Mouse (Mus musculus) spleen, adult 2 months (tissue): Measurements from ENCODE around the gene 9130023H24Rik. TPM values are rescaled to one million over a fixed set of nuclear protein-coding genes. Genes with fewer than 3 reads are reported as not detected.

Experiments
- DNase-seq, 2 experiments: peaks; one replicate each; pipeline versions ENCODE4 v3.0.0 to v3.0.0-alpha.2; 2012 to 2021; ENCODE audit warnings: low spot score in 2 of 2, low read depth in 1 of 2
- H3K27ac ChIP-seq: fragments of 200-500 bp; 2 replicates; pipeline ENCODE4 v1.5.1; 2012; ENCODE audit warnings: low read length, inconsistent platforms; ENCODE audit not compliant: insufficient read depth
- H3K27me3 ChIP-seq: fragments of 200-500 bp; 2 replicates; pipeline ENCODE4 v1.6.1; 2012; ENCODE audit warnings: mild to moderate bottlenecking, moderate library complexity, low read length, inconsistent platforms; ENCODE audit not compliant: control insufficient read depth, insufficient read depth
- H3K36me3 ChIP-seq: fragments of 200-500 bp; 2 replicates; pipeline ENCODE4 v1.6.1; 2012; ENCODE audit warnings: mild to moderate bottlenecking, low read length, inconsistent platforms; ENCODE audit not compliant: control insufficient read depth, insufficient read depth
- H3K4me1 ChIP-seq: fragments of 200-500 bp; 2 replicates; pipeline ENCODE4 v1.6.1; 2011; ENCODE audit warnings: inconsistent platforms; ENCODE audit not compliant: control insufficient read depth, insufficient read depth, insufficient read length
- H3K4me3 ChIP-seq: fragments of 200-500 bp; 2 replicates; pipeline ENCODE4 v1.5.1; 2011; ENCODE audit warnings: mild to moderate bottlenecking, inconsistent platforms; ENCODE audit not compliant: insufficient read depth, insufficient read length; ENCODE audit errors: extremely low read depth
- CTCF ChIP-seq: fragments of 200-500 bp; IDR thresholded peaks from 2 replicates; pipeline ENCODE4 v1.5.1; 2011; ENCODE audit warnings: mild to moderate bottlenecking, inconsistent platforms; ENCODE audit not compliant: insufficient read depth, insufficient read length, insufficient replicate concordance; ENCODE audit errors: extremely low read depth
- POLR2A ChIP-seq: fragments of 200-500 bp; IDR thresholded peaks from 2 replicates; pipeline ENCODE4 v1.6.1; 2011; ENCODE audit warnings: low read depth, low read length, inconsistent platforms
- WGBS: fragments of 180-500 bp; shearing (Covaris S2); methylation state at CpG from one replicate; pipeline ENCODE4 v1.1.7; 2018; 5-methylcytosine and 5-hydroxymethylcytosine counted together
- polyA plus RNA-seq: library from polyadenylated mRNA; depleted of rRNA; stranded (reverse); fragments of >200 nt; gene quantifications from 2 replicates; pipeline ENCODE4 v1.2.3, GENCODE M21; 2012

The 9130023H24Rik gene
- polyA plus RNA-seq, 1 experiment = 1.4 TPM

- DNase-seq = no peak
- Histone ChIP-seq H3K27ac (no peak overlapping the region), H3K4me3 (no peak overlapping the region), H3K36me3 (peaks cover under 1% of the 10 kb centered on the region; the same call in 1 of the 2 replicates), H3K27me3 (no peaks in the 10 kb centered on the region), H3K4me1 (peaks cover 3% of the 10 kb centered on the region; the same call in 1 of the 2 replicates)
- WGBS = 76% methylated on average over 2 of the region's 2 CpGs
- TF ChIP-seq POLR2A = no peak
These were observed 3.0 kb downstream of the 9130023H24Rik start for GRCm38 (mm10) chr7:128234796-128235195.

- 48% methylated on average over 8 of the region's 8 CpGs for WGBS
- no peaks in the 10 kb centered on the region for H3K27me3 ChIP-seq
- peaks cover under 1% of the 10 kb centered on the region; the same call in 1 of the 2 replicates for H3K4me1 ChIP-seq
- no peak for DNase-seq
- no peaks in the 10 kb centered on the region for H3K36me3 ChIP-seq
- TF ChIP-seq CTCF = no peak
- no peak overlapping the region for H3K4me3 ChIP-seq
- no peak overlapping the region for H3K27ac ChIP-seq
These were observed 6.1 kb downstream of the 9130023H24Rik start for GRCm38 (mm10) chr7:128231741-128232140.

- WGBS = 87% methylated on average over 3 of the region's 3 CpGs
- Histone ChIP-seq H3K27me3 (no peaks in the 10 kb centered on the region), H3K36me3 (no peaks in the 10 kb centered on the region), H3K4me3 (no peak overlapping the region), H3K27ac (no peak overlapping the region), H3K4me1 (peaks cover 3% of the 10 kb centered on the region; the same call in 1 of the 2 replicates)
- no peak for DNase-seq
- TF ChIP-seq CTCF (no peak), POLR2A (no peak)
These were observed 16.9 kb downstream of the 9130023H24Rik start for GRCm38 (mm10) chr7:128220936-128221335.

GRCm38 (mm10) chr7:128219952-128220351 is 17.9 kb downstream of the 9130023H24Rik start:
- Histone ChIP-seq H3K4me3 (no peak overlapping the region), H3K4me1 (peaks cover 3% of the 10 kb centered on the region; the same call in 1 of the 2 replicates), H3K27ac (no peak overlapping the region), H3K36me3 (no peaks in the 10 kb centered on the region), H3K27me3 (no peaks in the 10 kb centered on the region)
- DNase-seq = no peak
- no peak for TF ChIP-seq POLR2A
- TF ChIP-seq CTCF = no peak
- 72% methylated on average over 4 of the region's 4 CpGs for WGBS

- WGBS = 80% methylated on average over 3 of the region's 3 CpGs
These were observed 28.0 kb downstream of the 9130023H24Rik start for GRCm38 (mm10) chr7:128209826-128210225.

GRCm38 (mm10) chr7:128208187-128208586 is 29.6 kb downstream of the 9130023H24Rik start:
- WGBS = 9% methylated on average over 4 of the region's 4 CpGs
- H3K4me1 ChIP-seq = no peaks in the 10 kb centered on the region; the same call in 1 of the 2 replicates
- TF ChIP-seq CTCF (peak; percentile 69; the same call in 1 of the 2 replicates), POLR2A (no peak)
- H3K27ac ChIP-seq = no peak overlapping the region
- no peak overlapping the region for H3K4me3 ChIP-seq
- H3K27me3 ChIP-seq = no peaks in the 10 kb centered on the region
- H3K36me3 ChIP-seq = no peaks in the 10 kb centered on the region
- peak; percentile 29 to 52 for DNase-seq

More at GRCm38 (mm10) chr7:128209826-128210225, 28.0 kb downstream of the 9130023H24Rik start:
- no peaks in the 10 kb centered on the region for H3K27me3 ChIP-seq
- no peaks in the 10 kb centered on the region for H3K36me3 ChIP-seq
- H3K27ac ChIP-seq = no peak overlapping the region
- no peak overlapping the region for H3K4me3 ChIP-seq
- DNase-seq = no peak
- no peak for TF ChIP-seq CTCF
- TF ChIP-seq POLR2A = no peak
- no peaks in the 10 kb centered on the region; the same call in 1 of the 2 replicates for H3K4me1 ChIP-seq

GRCm38 (mm10) chr7:128206152-128206551 is 31.7 kb downstream of the 9130023H24Rik start, which contains the start of gene Cox6a2:
TSS of gene Cox6a2 (minus strand) at chr7:128206387.
- DNase-seq = no peak
- TF ChIP-seq CTCF (no peak), POLR2A (no peak)
- no peaks in the 10 kb centered on the region for H3K27me3 ChIP-seq
- no peak within 1 kb of the TSS for H3K4me3 ChIP-seq
- no peaks in the 10 kb centered on the region for H3K36me3 ChIP-seq
- 78% methylated on average over 6 of the region's 6 CpGs for WGBS
- no peak within 1 kb of the TSS for H3K27ac ChIP-seq
- no peaks in the 10 kb centered on the region; the same call in 1 of the 2 replicates for H3K4me1 ChIP-seq
